Mouse (Mus musculus): ENCODE data around the gene Tecr. TPM values are rescaled to one million over a fixed set of nuclear protein-coding genes. Genes with fewer than 3 reads are reported as not detected.

Tecr gene
- total and polyA plus RNA-seq, 3 experiments = 445 to 935 (median 505) TPM

- Histone ChIP-seq H3K4me1 (ENCODE audit: control insufficient read depth, insufficient read depth, low read length) (peaks cover 6% of the 10 kb centered on the region), H3K9ac (ENCODE audit: low read depth, low read length) (peak within 1 kb of the TSS; percentile 80), H3K27me3 (ENCODE audit: control insufficient read depth, insufficient read depth, low read length) (no peaks in the 10 kb centered on the region), H3K79me2 (replicated peaks; ENCODE audit: control insufficient read depth, insufficient read depth, low read length) (peaks cover 6% of the 10 kb centered on the region; the same call in 1 of the 2 replicates), H3K4me3 (peak within 1 kb of the TSS; percentile 64), H3K36me3 (ENCODE audit: control insufficient read depth, insufficient read depth, low read length) (no peaks in the 10 kb centered on the region), H3K27ac (peak within 1 kb of the TSS; percentile 97)
- peak; percentile 85 for TF ChIP-seq EP300 (IDR thresholded peaks at IDR 0.05; ENCODE audit: insufficient read depth, low read depth, low read length)
- peak; percentile 97 for TF ChIP-seq CTCF (IDR thresholded peaks at IDR 0.05)
- peak; percentile 84 for TF ChIP-seq POLR2A (IDR thresholded peaks at IDR 0.05; ENCODE audit: insufficient read depth, low read depth, low read length)
- WGBS = under 1% methylated on average over 48 of the region's 48 CpGs
- intact Hi-C loops (cut with DNase I) = loop anchor here (1.0 to 5.0 kb wide), 2 partner anchors 41 to 56 kb away; partner anchors contain the start of genes Dnajb1 and Tecr
- peak; percentile 95 to 97 for DNase-seq
Observed at GRCm38 (mm10) chr8:83566469-83567395, 41.0 kb downstream of the Tecr start, which contains the start of gene Ndufb7. Gene Ndufb7, plus strand, starts transcription at chr8:83566671.

GRCm38 (mm10) chr8:83565731-83566375, 41.9 kb downstream of the Tecr start:
- no peak overlapping the region for H3K9ac ChIP-seq (ENCODE audit: low read depth, low read length)
- peaks cover 6% of the 10 kb centered on the region for H3K4me1 ChIP-seq (ENCODE audit: control insufficient read depth, insufficient read depth, low read length)
- peak in 1 of 2 experiments; percentile 14 for DNase-seq
- intact Hi-C loops (cut with DNase I) = loop anchor here (1.0 to 5.0 kb wide), 2 partner anchors 41 to 56 kb away; partner anchors contain the start of genes Dnajb1 and Tecr
- peaks cover 6% of the 10 kb centered on the region; the same call in 1 of the 2 replicates for H3K79me2 ChIP-seq (replicated peaks; ENCODE audit: control insufficient read depth, insufficient read depth, low read length)
- H3K36me3 ChIP-seq (ENCODE audit: control insufficient read depth, insufficient read depth, low read length) = no peaks in the 10 kb centered on the region
- no peaks in the 10 kb centered on the region for H3K27me3 ChIP-seq (ENCODE audit: control insufficient read depth, insufficient read depth, low read length)
- 71% methylated on average over 9 of the region's 9 CpGs for WGBS
- TF ChIP-seq EP300 (IDR thresholded peaks at IDR 0.05; ENCODE audit: insufficient read depth, low read depth, low read length) (no peak), POLR2A (IDR thresholded peaks at IDR 0.05; ENCODE audit: insufficient read depth, low read depth, low read length) (no peak), CTCF (IDR thresholded peaks at IDR 0.05) (peak; percentile 30)
- no peak overlapping the region for H3K27ac ChIP-seq
- no peak overlapping the region for H3K4me3 ChIP-seq

DNA sequence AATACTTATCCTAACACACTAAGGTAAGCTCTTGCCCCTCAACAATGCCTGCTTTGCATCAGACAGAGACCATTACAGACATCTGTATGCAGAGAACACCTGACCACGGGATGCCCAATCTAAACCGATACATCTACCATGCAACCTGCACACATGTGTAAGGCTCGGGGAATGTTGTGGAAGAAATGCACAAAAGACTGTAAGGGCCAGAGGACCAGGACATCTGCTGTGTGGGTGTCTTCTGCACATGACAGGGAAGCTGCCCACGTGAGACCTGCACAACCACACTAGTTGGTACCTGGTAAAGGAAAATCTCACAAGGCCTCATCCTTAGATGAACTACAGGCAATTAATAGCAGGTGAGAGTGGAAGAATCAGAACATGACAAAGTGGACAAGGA, 44.5 kb downstream of the Tecr start:
- 66% methylated on average over 4 of the region's 4 CpGs for WGBS
- no peak for TF ChIP-seq POLR2A (IDR thresholded peaks at IDR 0.05; ENCODE audit: insufficient read depth, low read depth, low read length)
- no peak for TF ChIP-seq CTCF (IDR thresholded peaks at IDR 0.05)
- no peak for TF ChIP-seq EP300 (IDR thresholded peaks at IDR 0.05; ENCODE audit: insufficient read depth, low read depth, low read length)
- intact Hi-C loops (cut with DNase I) = no loop called here

DNA sequence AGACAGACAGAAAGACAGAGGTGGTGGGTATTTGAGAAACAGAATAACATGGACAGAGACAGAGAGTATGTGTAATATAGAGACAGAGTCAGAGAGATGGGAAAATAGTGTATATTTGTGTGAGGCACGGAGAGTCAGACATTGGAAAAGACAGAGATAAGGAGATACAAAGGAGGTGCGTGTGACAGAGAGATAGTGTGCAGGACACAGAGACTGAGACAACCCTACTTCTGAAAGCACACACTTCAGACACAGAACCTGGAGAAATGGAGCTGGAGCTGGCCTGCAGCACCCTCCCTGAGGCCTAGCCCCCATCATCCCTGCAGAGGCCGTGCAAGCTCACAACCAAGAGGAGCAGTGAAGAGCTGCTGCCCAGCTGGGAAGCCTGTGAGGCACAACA, 45.1 kb downstream of the Tecr start:
- H3K36me3 ChIP-seq (ENCODE audit: control insufficient read depth, insufficient read depth, low read length) = no peaks in the 10 kb centered on the region
- H3K27me3 ChIP-seq (ENCODE audit: control insufficient read depth, insufficient read depth, low read length) = no peaks in the 10 kb centered on the region
- TF ChIP-seq EP300 (IDR thresholded peaks at IDR 0.05; ENCODE audit: insufficient read depth, low read depth, low read length) = no peak
- TF ChIP-seq POLR2A (IDR thresholded peaks at IDR 0.05; ENCODE audit: insufficient read depth, low read depth, low read length) = no peak
- TF ChIP-seq CTCF (IDR thresholded peaks at IDR 0.05) = no peak
- H3K79me2 ChIP-seq (replicated peaks; ENCODE audit: control insufficient read depth, insufficient read depth, low read length) = peaks cover 3% of the 10 kb centered on the region; the same call in 1 of the 2 replicates
- no peak overlapping the region for H3K27ac ChIP-seq
- intact Hi-C loops (cut with DNase I) = no loop called here
- DNase-seq = no peak
- H3K9ac ChIP-seq (ENCODE audit: low read depth, low read length) = no peak overlapping the region
- no peak overlapping the region for H3K4me3 ChIP-seq
- peaks cover 3% of the 10 kb centered on the region for H3K4me1 ChIP-seq (ENCODE audit: control insufficient read depth, insufficient read depth, low read length)
- WGBS = 53% methylated on average over 3 of the region's 3 CpGs

More for the DNA sequence above, 44.5 kb downstream of the Tecr start:
- H3K4me3 ChIP-seq = no peak overlapping the region
- no peak overlapping the region for H3K27ac ChIP-seq
- peaks cover 4% of the 10 kb centered on the region for H3K4me1 ChIP-seq (ENCODE audit: control insufficient read depth, insufficient read depth, low read length)
- no peak overlapping the region for H3K9ac ChIP-seq (ENCODE audit: low read depth, low read length)
- H3K36me3 ChIP-seq (ENCODE audit: control insufficient read depth, insufficient read depth, low read length) = no peaks in the 10 kb centered on the region
- no peaks in the 10 kb centered on the region for H3K27me3 ChIP-seq (ENCODE audit: control insufficient read depth, insufficient read depth, low read length)
- H3K79me2 ChIP-seq (replicated peaks; ENCODE audit: control insufficient read depth, insufficient read depth, low read length) = peaks cover 4% of the 10 kb centered on the region; the same call in 1 of the 2 replicates
- DNase-seq = no peak

GRCm38 (mm10) chr8:83535736-83536135, 72.0 kb downstream of the Tecr start, which contains the start of gene Olfr370:
Gene Olfr370, plus strand, starts transcription at chr8:83535780.
- WGBS = 72% methylated on average over 3 of the region's 3 CpGs
- no peak for DNase-seq

More at GRCm38 (mm10) chr8:83535736-83536135, 72.0 kb downstream of the Tecr start, which contains the start of gene Olfr370:
- intact Hi-C loops (cut with DNase I) = no loop called here
- H3K27ac ChIP-seq = no peak within 1 kb of the TSS
- no peaks in the 10 kb centered on the region for H3K36me3 ChIP-seq (ENCODE audit: control insufficient read depth, insufficient read depth, low read length)
- no peaks in the 10 kb centered on the region for H3K27me3 ChIP-seq (ENCODE audit: control insufficient read depth, insufficient read depth, low read length)
- no peaks in the 10 kb centered on the region for H3K79me2 ChIP-seq (replicated peaks; ENCODE audit: control insufficient read depth, insufficient read depth, low read length)
- no peak within 1 kb of the TSS for H3K9ac ChIP-seq (ENCODE audit: low read depth, low read length)
- no peaks in the 10 kb centered on the region for H3K4me1 ChIP-seq (ENCODE audit: control insufficient read depth, insufficient read depth, low read length)
- TF ChIP-seq EP300 (IDR thresholded peaks at IDR 0.05; ENCODE audit: insufficient read depth, low read depth, low read length) (no peak), CTCF (IDR thresholded peaks at IDR 0.05) (no peak), POLR2A (IDR thresholded peaks at IDR 0.05; ENCODE audit: insufficient read depth, low read depth, low read length) (no peak)
- no peak within 1 kb of the TSS for H3K4me3 ChIP-seq

Measured in heart, adult 2 months (tissue).